Mouse (Mus musculus): ENCODE data around the gene Clec16a. TPM values are rescaled to one million over a fixed set of nuclear protein-coding genes. Genes with fewer than 3 reads are reported as not detected.

Clec16a gene
- total and polyA plus RNA-seq, 3 experiments = 20.0 to 24.2 (median 20.5) TPM

GRCm38 (mm10) chr16:10528382-10528781 is 16.8 kb upstream of the Clec16a start:
- Histone ChIP-seq H3K36me3 (replicated peaks in 1 of 2; ENCODE audit: control insufficient read depth in 1 of 2, insufficient read depth in 1 of 2, low read length in 1 of 2) (peaks cover 60 to 99% of the 10 kb centered on the region in 2 experiments), H3K4me3 (replicated peaks in 1 of 3; ENCODE audit: low read depth in 2 of 3, low read length in 2 of 3, poor library complexity in 1 of 3) (no peak overlapping the region), H3K9ac (ENCODE audit: insufficient read depth, low read depth) (no peak overlapping the region), H3K9me3 (replicated peaks; ENCODE audit: low read length) (no peaks in the 10 kb centered on the region), H3K27me3 (replicated peaks) (no peaks in the 10 kb centered on the region), H3K4me1 (ENCODE audit: control insufficient read depth in 1 of 2, insufficient read depth in 2 of 2) (0 out of 4 replicates have a peak, but pooled peaks cover 0 to 4% of the 10 kb centered on the region in 2 experiments), H3K27ac (ENCODE audit: insufficient read depth, low read depth) (no peak overlapping the region), H3K79me2 (replicated peaks; ENCODE audit: control insufficient read depth, extremely low read depth, insufficient read depth, poor library complexity, severe bottlenecking) (no peaks in the 10 kb centered on the region), H3K4me2 (ENCODE audit: insufficient read depth, low read depth, poor library complexity, severe bottlenecking) (no peak overlapping the region)
- no peak for DNase-seq (ENCODE audit: extremely low read depth)
- TF ChIP-seq MAFK (IDR thresholded peaks at IDR 0.05; ENCODE audit: insufficient replicate concordance, low read length) = no peak
- peak; percentile 73; the same call in 1 of the 2 replicates for TF ChIP-seq POLR2AphosphoS2 (IDR thresholded peaks at IDR 0.05; ENCODE audit: low read depth, low read length)
- dilution Hi-C loops (cut with MboI; ENCODE audit: extremely low pct_ligation_motif_present, extremely low pct_unique_long_range_greater_than_20kb, low sequenced_read_pairs) = no loop called here
- in situ Hi-C loops (cut with MboI; ENCODE audit: low pct_ligation_motif_present, low pct_unique_long_range_greater_than_20kb, low sequenced_read_pairs) = loop anchor here (25.0 kb wide), 1 partner anchor 441 kb away; no protein-coding TSS in a partner anchor

GRCm38 (mm10) chr16:10530179-10530578 is 15.0 kb upstream of the Clec16a start:
- H3K27me3 ChIP-seq (replicated peaks) = no peaks in the 10 kb centered on the region
- no peak overlapping the region for H3K4me2 ChIP-seq (ENCODE audit: insufficient read depth, low read depth, poor library complexity, severe bottlenecking)
- H3K9me3 ChIP-seq (replicated peaks; ENCODE audit: low read length) = no peaks in the 10 kb centered on the region
- TF ChIP-seq MYC (IDR thresholded peaks at IDR 0.05; ENCODE audit: low read depth, low read length) (no peak), JUN (IDR thresholded peaks at IDR 0.05; ENCODE audit: insufficient read depth, low read depth, low read length) (no peak), UBTF (IDR thresholded peaks at IDR 0.05; ENCODE audit: low read depth, low read length) (no peak), ETS1 (conservative IDR thresholded peaks at IDR 0.05; ENCODE audit: low read depth, low read length) (no peak), SMC3 (IDR thresholded peaks at IDR 0.05; ENCODE audit: low read depth, low read length) (no peak), RAD21 (IDR thresholded peaks at IDR 0.05; ENCODE audit: low read depth, low read length) (no peak), NELFE (IDR thresholded peaks at IDR 0.05; ENCODE audit: low read depth, low read length) (no peak), BHLHE40 (IDR thresholded peaks at IDR 0.05; ENCODE audit: low read depth, low read length) (no peak), MAFK (IDR thresholded peaks at IDR 0.05; ENCODE audit: insufficient replicate concordance, low read length) (no peak), NRF1 (IDR thresholded peaks at IDR 0.05; ENCODE audit: low read depth, low read length) (no peak), ZMIZ1 (IDR thresholded peaks at IDR 0.05; ENCODE audit: low read depth, low read length) (no peak), ELF1 (IDR thresholded peaks at IDR 0.05; ENCODE audit: low read depth, low read length) (no peak), JUND (conservative IDR thresholded peaks at IDR 0.05; ENCODE audit: low read depth, low read length) (no peak)
- no peak for DNase-seq (ENCODE audit: extremely low read depth)
- no peak overlapping the region for H3K9ac ChIP-seq (ENCODE audit: insufficient read depth, low read depth)
- in situ Hi-C loops (cut with MboI; ENCODE audit: low pct_ligation_motif_present, low pct_unique_long_range_greater_than_20kb, low sequenced_read_pairs) (loop anchor here (25.0 kb wide), 1 partner anchor 443 kb away; no protein-coding TSS in a partner anchor), dilution Hi-C loops (cut with MboI; ENCODE audit: extremely low pct_ligation_motif_present, extremely low pct_unique_long_range_greater_than_20kb, low sequenced_read_pairs) (no loop called here)
- no peaks in the 10 kb centered on the region for H3K4me1 ChIP-seq (ENCODE audit: control insufficient read depth in 1 of 2, insufficient read depth in 2 of 2)
- H3K79me2 ChIP-seq (replicated peaks; ENCODE audit: control insufficient read depth, extremely low read depth, insufficient read depth, poor library complexity, severe bottlenecking) = no peaks in the 10 kb centered on the region
- no peak overlapping the region for H3K27ac ChIP-seq (ENCODE audit: insufficient read depth, low read depth)
- H3K36me3 ChIP-seq (replicated peaks in 1 of 2; ENCODE audit: control insufficient read depth in 1 of 2, insufficient read depth in 1 of 2, low read length in 1 of 2) = peaks cover 48 to 95% of the 10 kb centered on the region in 2 experiments
- H3K4me3 ChIP-seq (replicated peaks in 1 of 3; ENCODE audit: low read depth in 2 of 3, low read length in 2 of 3, poor library complexity in 1 of 3) = no peak overlapping the region
